Mouse (Mus musculus): ENCODE results near the gene Ssbp3. TPM values are rescaled to one million over a fixed set of nuclear protein-coding genes. Genes with fewer than 3 reads are reported as not detected.

Ssbp3 gene
- polyA plus RNA-seq, 1 experiment = 130 TPM

DNA sequence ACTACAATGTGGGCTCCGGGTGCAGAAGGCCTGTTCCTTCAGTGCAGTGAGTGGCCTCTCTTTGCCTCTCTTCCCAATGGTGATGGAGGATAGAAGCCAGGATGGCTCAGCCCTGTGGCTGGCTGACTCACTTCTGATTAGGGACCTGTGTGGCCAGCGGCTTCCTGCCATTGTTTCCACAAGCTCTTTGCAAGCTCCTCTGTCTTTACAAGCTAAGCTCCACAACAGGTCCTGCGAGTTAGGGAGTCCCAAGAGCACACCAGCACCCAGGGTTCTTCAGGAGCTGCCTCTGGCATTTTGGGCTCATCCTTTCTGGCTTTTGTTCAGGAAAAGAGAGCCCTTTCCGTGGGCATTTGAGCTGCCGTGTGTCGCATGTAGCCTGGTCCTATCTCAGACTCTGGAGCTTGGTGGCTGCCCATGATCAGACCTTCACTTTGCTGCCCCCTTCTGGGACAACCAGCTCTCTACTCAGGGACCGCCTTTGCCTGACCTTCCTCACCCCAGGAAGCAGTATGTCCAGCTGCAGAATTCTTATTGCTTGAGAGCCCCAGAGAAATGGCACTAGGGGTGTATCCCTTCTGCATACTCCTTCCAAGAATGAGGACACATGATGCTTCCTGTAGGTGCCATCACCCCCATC, 77.3 kb downstream of the Ssbp3 start:
- no peak overlapping the region for H3K4me3 ChIP-seq (ENCODE audit: control insufficient read depth, insufficient read depth, low read length)
- 11% methylated on average over 7 of the region's 7 CpGs for WGBS
- DNase-seq = peak; percentile 85

DNA sequence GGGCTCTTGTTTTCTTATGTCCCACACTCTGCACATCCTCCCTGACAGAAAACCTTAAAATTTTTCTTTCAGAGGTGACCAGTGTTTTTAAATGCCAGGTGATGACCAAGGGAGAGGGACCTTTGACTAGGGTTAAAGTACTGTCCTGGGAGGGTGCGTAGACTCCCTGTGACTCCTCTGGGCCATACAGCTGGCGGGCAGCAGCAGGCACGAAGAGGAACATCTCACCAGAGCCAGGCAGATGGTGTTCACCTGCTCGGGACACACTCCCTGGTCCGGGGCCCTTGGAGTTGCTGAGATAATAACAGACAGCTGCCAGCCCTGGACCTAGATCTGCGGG, 78.4 kb downstream of the Ssbp3 start:
- H3K4me1 ChIP-seq (replicated peaks; ENCODE audit: control insufficient read depth, insufficient read depth, low read length) = peaks cover 9% of the 10 kb centered on the region
- DNase-seq = no peak
- no peak overlapping the region for H3K27ac ChIP-seq (ENCODE audit: control insufficient read depth, insufficient read depth, low read length)

More for the DNA sequence above, 77.3 kb downstream of the Ssbp3 start:
- Histone ChIP-seq H3K27ac (ENCODE audit: control insufficient read depth, insufficient read depth, low read length) (no peak overlapping the region), H3K4me1 (replicated peaks; ENCODE audit: control insufficient read depth, insufficient read depth, low read length) (peaks cover 12% of the 10 kb centered on the region), H3K27me3 (ENCODE audit: control insufficient read depth, insufficient read depth, low read length) (no peaks in the 10 kb centered on the region), H3K36me3 (ENCODE audit: control insufficient read depth, insufficient read depth, low read length) (no peaks in the 10 kb centered on the region)
- no peak for TF ChIP-seq POLR2A (IDR thresholded peaks at IDR 0.05; ENCODE audit: control insufficient read depth, extremely low read depth, insufficient read depth, low read length, poor library complexity)
- TF ChIP-seq CTCF (IDR thresholded peaks at IDR 0.05; ENCODE audit: borderline replicate concordance, control insufficient read depth, extremely low read depth, insufficient read depth, low read length, poor library complexity) = peak; percentile 67; the same call in 1 of the 2 replicates

DNA sequence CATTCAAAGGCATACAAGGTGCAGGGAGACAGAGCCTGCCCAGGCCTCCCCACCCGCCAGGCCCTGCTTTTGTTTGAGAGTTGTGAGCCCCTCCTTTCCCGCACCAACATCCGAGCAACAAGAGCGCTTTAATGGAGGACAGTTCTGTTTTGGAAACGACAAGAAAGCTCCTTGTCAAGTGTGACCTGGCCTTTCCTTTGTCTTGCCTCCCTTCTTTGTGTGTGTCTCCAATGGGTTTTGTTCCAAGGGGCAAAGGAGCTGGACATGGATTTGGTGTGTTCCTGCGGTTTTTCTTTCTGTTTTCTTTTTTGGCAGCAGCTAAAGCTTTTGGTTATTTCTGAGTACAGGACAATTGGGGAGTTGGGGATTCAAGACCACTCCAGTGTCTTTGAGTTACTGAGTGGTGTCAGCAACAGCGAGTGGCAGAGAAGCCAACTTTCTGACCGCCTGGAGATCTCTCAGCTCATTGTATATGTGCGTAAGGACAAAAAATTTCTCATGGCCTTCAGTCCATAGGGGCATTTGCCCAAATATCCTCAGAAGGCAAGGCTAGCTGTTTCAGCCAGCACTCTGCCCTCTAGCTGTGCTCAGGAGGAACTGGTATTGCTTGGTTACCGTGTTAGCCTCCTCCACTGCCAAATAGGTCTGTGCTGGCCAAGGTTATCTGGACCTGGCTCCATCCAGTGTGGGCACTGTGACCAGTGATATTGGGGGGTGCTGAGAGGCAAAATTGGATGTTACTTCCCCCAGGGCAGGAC, 78.9 kb downstream of the Ssbp3 start:
- H3K27ac ChIP-seq (ENCODE audit: control insufficient read depth, insufficient read depth, low read length) = no peak overlapping the region
- H3K4me1 ChIP-seq (replicated peaks; ENCODE audit: control insufficient read depth, insufficient read depth, low read length) = peaks cover 9% of the 10 kb centered on the region
- H3K36me3 ChIP-seq (ENCODE audit: control insufficient read depth, insufficient read depth, low read length) = no peaks in the 10 kb centered on the region
- no peak for TF ChIP-seq POLR2A (IDR thresholded peaks at IDR 0.05; ENCODE audit: control insufficient read depth, extremely low read depth, insufficient read depth, low read length, poor library complexity)
- TF ChIP-seq CTCF (IDR thresholded peaks at IDR 0.05; ENCODE audit: borderline replicate concordance, control insufficient read depth, extremely low read depth, insufficient read depth, low read length, poor library complexity) = peak; percentile 26; the same call in 1 of the 2 replicates
- H3K4me3 ChIP-seq (ENCODE audit: control insufficient read depth, insufficient read depth, low read length) = no peak overlapping the region
- no peak for DNase-seq
- no peaks in the 10 kb centered on the region for H3K27me3 ChIP-seq (ENCODE audit: control insufficient read depth, insufficient read depth, low read length)
- WGBS = 95% methylated on average over 10 of the region's 10 CpGs

More for the DNA sequence above, 78.4 kb downstream of the Ssbp3 start:
- H3K4me3 ChIP-seq (ENCODE audit: control insufficient read depth, insufficient read depth, low read length) = no peak overlapping the region
- no peak for TF ChIP-seq CTCF (IDR thresholded peaks at IDR 0.05; ENCODE audit: borderline replicate concordance, control insufficient read depth, extremely low read depth, insufficient read depth, low read length, poor library complexity)
- H3K27me3 ChIP-seq (ENCODE audit: control insufficient read depth, insufficient read depth, low read length) = no peaks in the 10 kb centered on the region
- H3K36me3 ChIP-seq (ENCODE audit: control insufficient read depth, insufficient read depth, low read length) = no peaks in the 10 kb centered on the region
- WGBS = 97% methylated on average over 6 of the region's 6 CpGs

DNA sequence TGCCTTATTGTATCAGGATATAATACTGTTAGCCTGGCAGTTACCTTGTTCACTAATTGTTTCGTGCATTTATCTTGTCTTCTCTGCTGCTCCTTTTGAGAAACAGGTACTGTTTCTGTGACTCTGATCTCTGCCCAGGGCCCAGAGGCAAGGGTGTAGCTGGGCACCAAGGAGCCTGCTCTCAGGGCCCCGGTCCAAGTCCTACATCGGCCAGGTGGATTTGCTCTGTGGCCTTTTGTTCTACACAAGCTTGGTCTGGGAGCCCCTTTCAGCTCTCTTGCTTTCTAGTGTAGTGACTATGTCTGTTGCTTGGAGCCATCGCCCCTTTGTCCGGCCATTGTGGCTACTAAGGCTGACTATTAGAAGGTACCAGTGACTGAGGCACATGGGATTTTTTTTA, 82.6 kb downstream of the Ssbp3 start:
- WGBS = 96% methylated on average over 5 of the region's 5 CpGs
- Histone ChIP-seq H3K4me3 (ENCODE audit: control insufficient read depth, insufficient read depth, low read length) (no peak overlapping the region), H3K27me3 (ENCODE audit: control insufficient read depth, insufficient read depth, low read length) (no peaks in the 10 kb centered on the region), H3K36me3 (ENCODE audit: control insufficient read depth, insufficient read depth, low read length) (no peaks in the 10 kb centered on the region), H3K27ac (ENCODE audit: control insufficient read depth, insufficient read depth, low read length) (no peak overlapping the region), H3K4me1 (replicated peaks; ENCODE audit: control insufficient read depth, insufficient read depth, low read length) (peaks cover 12% of the 10 kb centered on the region)
- DNase-seq = no peak
- TF ChIP-seq POLR2A (IDR thresholded peaks at IDR 0.05; ENCODE audit: control insufficient read depth, extremely low read depth, insufficient read depth, low read length, poor library complexity) (no peak), CTCF (IDR thresholded peaks at IDR 0.05; ENCODE audit: borderline replicate concordance, control insufficient read depth, extremely low read depth, insufficient read depth, low read length, poor library complexity) (no peak)

DNA sequence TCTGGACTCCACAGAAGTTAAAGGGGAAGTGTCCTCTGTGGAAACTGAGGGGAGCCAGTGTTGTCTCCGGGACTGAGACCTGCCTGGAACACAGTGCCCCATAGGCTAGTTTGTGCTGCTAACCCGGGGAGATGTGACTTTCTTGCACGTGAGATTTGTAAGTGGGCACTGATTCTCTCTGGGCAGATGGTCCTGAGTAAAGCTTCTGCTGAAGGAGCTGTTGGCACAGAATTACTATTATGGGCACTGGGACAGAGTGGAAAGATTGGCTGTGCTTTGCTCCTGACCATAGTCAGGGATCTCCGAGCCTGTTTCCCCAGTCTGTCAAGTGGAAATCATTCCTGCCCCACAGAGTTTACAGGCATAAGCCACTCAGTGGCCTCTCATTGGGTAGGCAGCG, 83.8 kb downstream of the Ssbp3 start:
- Histone ChIP-seq H3K36me3 (ENCODE audit: control insufficient read depth, insufficient read depth, low read length) (no peaks in the 10 kb centered on the region), H3K4me3 (ENCODE audit: control insufficient read depth, insufficient read depth, low read length) (no peak overlapping the region), H3K27ac (ENCODE audit: control insufficient read depth, insufficient read depth, low read length) (no peak overlapping the region), H3K27me3 (ENCODE audit: control insufficient read depth, insufficient read depth, low read length) (no peaks in the 10 kb centered on the region), H3K4me1 (replicated peaks; ENCODE audit: control insufficient read depth, insufficient read depth, low read length) (peaks cover 12% of the 10 kb centered on the region)
- no peak for DNase-seq
- 93% methylated on average over 5 of the region's 5 CpGs for WGBS
- TF ChIP-seq CTCF (IDR thresholded peaks at IDR 0.05; ENCODE audit: borderline replicate concordance, control insufficient read depth, extremely low read depth, insufficient read depth, low read length, poor library complexity) (no peak), POLR2A (IDR thresholded peaks at IDR 0.05; ENCODE audit: control insufficient read depth, extremely low read depth, insufficient read depth, low read length, poor library complexity) (no peak)

DNA sequence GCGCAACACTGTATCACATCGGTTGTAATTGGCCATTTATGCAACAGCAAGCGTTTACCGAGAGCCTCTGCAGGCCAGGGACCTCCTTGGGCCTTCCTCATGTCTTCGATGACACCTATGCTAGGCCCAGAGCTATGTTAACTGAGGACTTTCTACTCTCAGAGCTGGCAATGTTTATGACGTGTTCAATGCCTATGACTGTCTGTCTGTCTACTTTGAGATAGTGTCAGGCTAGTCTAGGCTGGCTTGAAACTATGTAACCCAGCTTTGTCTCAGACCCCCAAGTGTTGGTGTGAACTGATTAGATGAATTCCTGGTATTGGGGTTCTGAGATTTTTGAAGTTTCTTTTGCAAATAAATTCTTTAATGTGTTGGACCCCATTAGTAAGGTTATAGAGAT, 84.6 kb downstream of the Ssbp3 start:
- no peak overlapping the region for H3K27ac ChIP-seq (ENCODE audit: control insufficient read depth, insufficient read depth, low read length)
- no peak for TF ChIP-seq POLR2A (IDR thresholded peaks at IDR 0.05; ENCODE audit: control insufficient read depth, extremely low read depth, insufficient read depth, low read length, poor library complexity)
- TF ChIP-seq CTCF (IDR thresholded peaks at IDR 0.05; ENCODE audit: borderline replicate concordance, control insufficient read depth, extremely low read depth, insufficient read depth, low read length, poor library complexity) = no peak
- H3K4me3 ChIP-seq (ENCODE audit: control insufficient read depth, insufficient read depth, low read length) = no peak overlapping the region
- peaks cover 12% of the 10 kb centered on the region for H3K4me1 ChIP-seq (replicated peaks; ENCODE audit: control insufficient read depth, insufficient read depth, low read length)
- DNase-seq = no peak
- no peaks in the 10 kb centered on the region for H3K27me3 ChIP-seq (ENCODE audit: control insufficient read depth, insufficient read depth, low read length)
- no peaks in the 10 kb centered on the region for H3K36me3 ChIP-seq (ENCODE audit: control insufficient read depth, insufficient read depth, low read length)
- WGBS = 92% methylated on average over 6 of the region's 6 CpGs
